Mouse (Mus musculus): ENCODE measurements around the gene Ccl12. TPM values are rescaled to one million over a fixed set of nuclear protein-coding genes. Genes with fewer than 3 reads are reported as not detected.

Ccl12 gene
- total and polyA plus RNA-seq, 2 experiments from 2014 or later, result 1.4 to 7.2 TPM

DNA sequence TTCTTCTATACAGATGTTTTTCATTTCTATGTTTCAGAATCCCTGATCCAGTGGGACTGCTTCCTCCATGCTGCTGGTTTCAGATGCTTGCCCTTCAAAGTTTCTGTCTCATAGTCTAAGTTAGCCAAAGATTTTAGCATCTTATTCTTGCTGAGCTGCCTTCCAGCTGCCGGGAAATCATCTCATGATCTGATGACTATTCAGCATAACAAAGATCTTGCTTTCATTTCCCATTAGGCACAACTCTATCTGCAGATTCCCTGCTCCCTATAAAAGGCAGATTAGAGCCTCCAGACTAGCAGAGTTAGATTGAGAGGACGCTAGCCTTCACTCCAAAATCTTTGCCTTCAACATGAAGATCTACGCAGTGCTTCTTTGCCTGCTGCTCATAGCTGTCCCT lies 13.2 kb downstream of the Ccl12 start, which contains the start of gene Ccl8:
Ccl8 (plus strand) TSS at position 301 of the 400 bp plus-strand sequence.
- no peaks in the 10 kb centered on the region for H3K9me3 ChIP-seq (ENCODE audit: low read length)
- H3K27ac ChIP-seq (ENCODE audit: low read depth, low read length), result no peak within 1 kb of the TSS
- DNase-seq (ENCODE audit: low spot score), result no peak
- no peaks in the 10 kb centered on the region for H3K36me3 ChIP-seq (ENCODE audit: insufficient read depth, low read length)
- H3K4me1 ChIP-seq (ENCODE audit: insufficient read depth, low read length), result no peaks in the 10 kb centered on the region
- TF ChIP-seq CTCF (IDR thresholded peaks at IDR 0.05), result no peak
- no peaks in the 10 kb centered on the region for H3K27me3 ChIP-seq (ENCODE audit: insufficient read depth, low read length)
- H3K9ac ChIP-seq (replicated peaks; ENCODE audit: low read length, poor library complexity, severe bottlenecking), result no peak within 1 kb of the TSS
- H3K4me2 ChIP-seq (ENCODE audit: low read depth, low read length, poor library complexity, severe bottlenecking), result no peak within 1 kb of the TSS
- no peak for ATAC-seq (ENCODE audit: low FRiP score)
- WGBS, result 75% methylated on average over 3 of the region's 3 CpGs
- H3K4me3 ChIP-seq (ENCODE audit: low read depth, low read length), result no peak within 1 kb of the TSS

GRCm38 (mm10) chr11:82116041-82116440 lies 14.4 kb downstream of the Ccl12 start:
- no peaks in the 10 kb centered on the region for H3K4me1 ChIP-seq (ENCODE audit: insufficient read depth, low read length)
- ATAC-seq (ENCODE audit: low FRiP score) (no peak), DNase-seq (ENCODE audit: low spot score) (no peak)
- no peak overlapping the region for H3K4me2 ChIP-seq (ENCODE audit: low read depth, low read length, poor library complexity, severe bottlenecking)
- no peak overlapping the region for H3K4me3 ChIP-seq (ENCODE audit: low read depth, low read length)
- no peak overlapping the region for H3K9ac ChIP-seq (replicated peaks; ENCODE audit: low read length, poor library complexity, severe bottlenecking)
- H3K36me3 ChIP-seq (ENCODE audit: insufficient read depth, low read length), result no peaks in the 10 kb centered on the region
- TF ChIP-seq CTCF (IDR thresholded peaks at IDR 0.05), result no peak
- H3K27ac ChIP-seq (ENCODE audit: low read depth, low read length), result no peak overlapping the region
- H3K9me3 ChIP-seq (ENCODE audit: low read length), result no peaks in the 10 kb centered on the region
- 90% methylated on average over 3 of the region's 3 CpGs for WGBS
- H3K27me3 ChIP-seq (ENCODE audit: insufficient read depth, low read length), result no peaks in the 10 kb centered on the region

DNA sequence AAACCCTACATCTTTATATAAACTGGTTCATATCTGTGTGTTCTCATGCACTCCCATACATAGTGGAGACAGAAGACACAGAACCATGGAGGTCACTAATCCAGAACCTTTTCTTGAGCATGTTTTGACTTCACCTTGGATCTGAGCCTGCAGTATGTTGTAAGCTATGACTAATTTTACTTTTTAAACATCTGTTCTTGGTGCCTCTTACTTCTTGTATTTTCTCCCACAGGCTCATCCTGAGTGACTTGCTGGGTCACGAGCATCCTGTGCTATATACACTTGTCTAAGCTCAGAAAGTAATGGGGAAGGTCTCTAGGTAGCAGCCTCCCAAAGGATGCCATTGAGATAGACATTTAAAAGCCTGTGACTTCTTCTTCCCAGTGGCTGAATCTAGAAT lies 31.3 kb downstream of the Ccl12 start:
- TF ChIP-seq CTCF (IDR thresholded peaks at IDR 0.05), result no peak
- Histone ChIP-seq H3K27ac (ENCODE audit: low read depth, low read length) (no peak overlapping the region), H3K9ac (replicated peaks; ENCODE audit: low read length, poor library complexity, severe bottlenecking) (no peak overlapping the region), H3K4me2 (ENCODE audit: low read depth, low read length, poor library complexity, severe bottlenecking) (no peak overlapping the region), H3K4me1 (ENCODE audit: insufficient read depth, low read length) (no peaks in the 10 kb centered on the region), H3K36me3 (ENCODE audit: insufficient read depth, low read length) (no peaks in the 10 kb centered on the region), H3K27me3 (ENCODE audit: insufficient read depth, low read length) (no peaks in the 10 kb centered on the region), H3K4me3 (ENCODE audit: low read depth, low read length) (no peak overlapping the region), H3K9me3 (ENCODE audit: low read length) (no peaks in the 10 kb centered on the region)
- DNase-seq (ENCODE audit: low spot score) (no peak), ATAC-seq (ENCODE audit: low FRiP score) (no peak)
- 77% methylated on average over 1 of the region's 1 CpGs for WGBS

GRCm38 (mm10) chr11:82136196-82136595 lies 34.6 kb downstream of the Ccl12 start:
- Histone ChIP-seq H3K36me3 (ENCODE audit: insufficient read depth, low read length) (no peaks in the 10 kb centered on the region), H3K4me2 (ENCODE audit: low read depth, low read length, poor library complexity, severe bottlenecking) (no peak overlapping the region), H3K27me3 (ENCODE audit: insufficient read depth, low read length) (no peaks in the 10 kb centered on the region), H3K27ac (ENCODE audit: low read depth, low read length) (no peak overlapping the region), H3K9ac (replicated peaks; ENCODE audit: low read length, poor library complexity, severe bottlenecking) (no peak overlapping the region), H3K4me1 (ENCODE audit: insufficient read depth, low read length) (no peaks in the 10 kb centered on the region), H3K9me3 (ENCODE audit: low read length) (no peaks in the 10 kb centered on the region), H3K4me3 (ENCODE audit: low read depth, low read length) (no peak overlapping the region)
- DNase-seq (ENCODE audit: low spot score), result no peak
- ATAC-seq (ENCODE audit: low FRiP score), result no peak
- no peak for TF ChIP-seq CTCF (IDR thresholded peaks at IDR 0.05)
- WGBS, result 91% methylated on average over 2 of the region's 2 CpGs

- TF ChIP-seq CTCF (IDR thresholded peaks at IDR 0.05), result no peak
- peak; percentile 3 for DNase-seq (ENCODE audit: low spot score)
- 54% methylated on average over 7 of the region's 7 CpGs for WGBS
Measured at GRCm38 (mm10) chr11:82139492-82140094, 37.9 kb downstream of the Ccl12 start.

More at GRCm38 (mm10) chr11:82139492-82140094, 37.9 kb downstream of the Ccl12 start:
- Histone ChIP-seq H3K27ac (ENCODE audit: low read depth, low read length) (no peak overlapping the region), H3K4me2 (ENCODE audit: low read depth, low read length, poor library complexity, severe bottlenecking) (no peak overlapping the region), H3K4me3 (ENCODE audit: low read depth, low read length) (no peak overlapping the region), H3K36me3 (ENCODE audit: insufficient read depth, low read length) (no peaks in the 10 kb centered on the region), H3K9me3 (ENCODE audit: low read length) (no peaks in the 10 kb centered on the region), H3K9ac (replicated peaks; ENCODE audit: low read length, poor library complexity, severe bottlenecking) (no peak overlapping the region), H3K4me1 (ENCODE audit: insufficient read depth, low read length) (no peaks in the 10 kb centered on the region), H3K27me3 (ENCODE audit: insufficient read depth, low read length) (no peaks in the 10 kb centered on the region)
- ATAC-seq (ENCODE audit: low FRiP score), result no peak

Other genes starting within 250 kb of the Ccl12 start
- not detected in 2 replicates for gene 5530401A14Rik, start 241.2 kb upstream of the Ccl12 start, total RNA-seq (2014; rRNA removed)
- 0.38 and 0.67 TPM in 2 replicates for gene 5530401A14Rik, start 241.2 kb upstream of the Ccl12 start, polyA plus RNA-seq (2015; fragmentation: Nextera tagmentation; extraction: Ambion mirVana)
- 60.2 and 63.8 TPM in 2 replicates for gene Asic2, start 133.4 kb upstream of the Ccl12 start, total RNA-seq (2014; rRNA removed)
- 19.8 and 20.3 TPM in 2 replicates for gene Asic2, start 133.4 kb upstream of the Ccl12 start, polyA plus RNA-seq (2015; fragmentation: Nextera tagmentation; extraction: Ambion mirVana)
- gene Ccl2, start 66.3 kb upstream of the Ccl12 start, total RNA-seq (2014; rRNA removed), result 0.24 TPM in 1 of 2 replicates, not detected in the other
- gene Ccl2, start 66.3 kb upstream of the Ccl12 start, polyA plus RNA-seq (2015; fragmentation: Nextera tagmentation; extraction: Ambion mirVana), result 1.1 and 1.2 TPM in 2 replicates
- gene Gm17268, start 63.3 kb upstream of the Ccl12 start, total RNA-seq (2014; rRNA removed), result not detected in 2 replicates
- not detected in 2 replicates for gene Gm17268, start 63.3 kb upstream of the Ccl12 start, polyA plus RNA-seq (2015; fragmentation: Nextera tagmentation; extraction: Ambion mirVana)
- 2.0 TPM in 1 of 2 replicates, not detected in the other for gene Ccl7, start 56.1 kb upstream of the Ccl12 start, total RNA-seq (2014; rRNA removed)
- 1.5 and 2.2 TPM in 2 replicates for gene Ccl7, start 56.1 kb upstream of the Ccl12 start, polyA plus RNA-seq (2015; fragmentation: Nextera tagmentation; extraction: Ambion mirVana)
- gene Ccl11, start 44.0 kb upstream of the Ccl12 start, total RNA-seq (2014; rRNA removed), result 0.38 TPM in 1 of 2 replicates, not detected in the other
- 0.14 and 0.21 TPM in 2 replicates for gene Ccl11, start 44.0 kb upstream of the Ccl12 start, polyA plus RNA-seq (2015; fragmentation: Nextera tagmentation; extraction: Ambion mirVana)
- gene Ccl8, start 13.3 kb downstream of the Ccl12 start, total RNA-seq (2014; rRNA removed), result not detected in 2 replicates
- not detected in 2 replicates for gene Ccl8, start 13.3 kb downstream of the Ccl12 start, polyA plus RNA-seq (2015; fragmentation: Nextera tagmentation; extraction: Ambion mirVana)
- gene Ccl1, start 203.8 kb downstream of the Ccl12 start, total RNA-seq (2014; rRNA removed), result not detected in 2 replicates
- gene Ccl1, start 203.8 kb downstream of the Ccl12 start, polyA plus RNA-seq (2015; fragmentation: Nextera tagmentation; extraction: Ambion mirVana), result 1.3 TPM in 2 replicates

Data from midbrain, postnatal 0 days (tissue).